Mouse (Mus musculus): ENCODE data around the gene Pdlim1. TPM values are rescaled to one million over a fixed set of nuclear protein-coding genes. Genes with fewer than 3 reads are reported as not detected.
"Not testable (repeated sequence)": the region's sequence is repeated elsewhere in the genome, so short reads cannot be mapped to it uniquely, and the experiment has no call there.

Pdlim1 gene
- polyA plus RNA-seq, 1 experiment from 2014 or later: 151 TPM

DNA sequence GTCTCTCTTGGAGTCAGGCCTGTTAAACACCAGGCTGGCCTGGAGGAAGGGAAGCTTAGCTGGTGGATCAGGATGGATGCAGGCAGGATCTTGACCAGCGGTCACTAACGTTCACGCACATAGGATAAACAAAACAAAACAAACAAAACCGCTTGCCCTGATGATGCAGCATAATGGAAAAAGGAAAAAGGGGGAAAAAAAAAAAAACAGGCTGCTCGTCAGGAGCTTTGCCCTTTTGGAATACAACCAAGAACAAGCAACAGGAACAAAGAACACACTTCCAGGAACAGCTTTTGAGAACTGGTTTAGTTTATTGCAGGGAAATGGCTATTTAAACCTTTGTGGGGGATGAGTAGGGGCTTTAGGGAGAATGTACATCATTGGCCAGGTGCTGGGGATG, 50.8 kb downstream of the Pdlim1 start:
- no peak for ATAC-seq (ENCODE audit: insufficient number of reproducible peaks, low FRiP score, low TSS enrichment, low read depth)
- no peak overlapping the region for H3K4me2 ChIP-seq (replicated peaks)
- no peaks in the 10 kb centered on the region for H3K27me3 ChIP-seq
- no peaks in the 10 kb centered on the region for H3K9me3 ChIP-seq (replicated peaks)
- WGBS: 89% methylated on average over 5 of the region's 5 CpGs
- no peaks in the 10 kb centered on the region for H3K4me1 ChIP-seq
- no peak overlapping the region for H3K4me3 ChIP-seq (replicated peaks)
- H3K9ac ChIP-seq: no peak overlapping the region
- H3K36me3 ChIP-seq: no peaks in the 10 kb centered on the region
- no peak overlapping the region for H3K27ac ChIP-seq (replicated peaks)

DNA sequence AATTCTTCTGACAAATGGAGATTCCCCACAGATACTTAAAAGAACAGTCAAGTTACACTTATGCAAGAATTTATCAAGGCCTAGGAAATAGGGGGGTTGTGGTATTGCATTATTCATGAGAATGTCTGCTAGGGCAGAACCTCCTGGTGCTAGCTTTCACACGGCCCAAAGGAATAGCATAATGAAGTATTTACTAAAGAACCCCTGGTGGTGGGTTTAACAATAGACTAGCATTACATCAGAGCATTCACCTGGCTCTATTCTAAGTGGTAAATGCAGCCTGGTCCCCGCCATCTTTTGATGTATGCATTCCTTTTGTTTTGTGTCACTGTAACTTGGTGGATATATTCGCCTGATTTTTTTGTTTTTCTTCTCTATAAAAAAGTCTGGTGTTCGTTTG, 68.7 kb downstream of the Pdlim1 start:
- not testable (repeated sequence) for H3K27ac ChIP-seq (replicated peaks); H3K4me2 ChIP-seq (replicated peaks); H3K4me3 ChIP-seq (replicated peaks); H3K36me3 ChIP-seq; H3K27me3 ChIP-seq; H3K9ac ChIP-seq; H3K9me3 ChIP-seq (replicated peaks); H3K4me1 ChIP-seq; ATAC-seq (ENCODE audit: insufficient number of reproducible peaks, low FRiP score, low TSS enrichment, low read depth)
- 58% methylated on average over 4 of the region's 4 CpGs for WGBS

DNA sequence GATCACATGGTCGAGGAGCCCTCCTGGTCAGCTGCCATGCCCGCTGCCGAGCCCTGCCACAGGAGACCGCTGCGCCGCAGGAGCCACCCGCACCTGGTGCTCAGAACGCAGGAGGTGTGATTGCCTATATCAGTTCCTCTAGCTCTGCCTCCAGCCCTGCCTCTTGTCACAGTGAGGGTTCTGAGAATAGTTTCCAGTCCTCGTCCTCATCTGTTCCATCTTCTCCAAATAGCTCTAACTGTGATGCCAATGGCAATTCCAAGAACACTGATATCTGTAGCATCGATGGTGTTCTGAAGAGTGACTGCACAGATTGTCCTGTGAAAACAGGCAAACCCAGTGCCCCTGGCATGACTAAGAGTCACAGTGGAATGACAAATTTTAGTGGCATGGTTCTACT, 81.0 kb downstream of the Pdlim1 start:
- Histone ChIP-seq H3K4me3 (replicated peaks) (no peak overlapping the region), H3K4me2 (replicated peaks) (no peak overlapping the region), H3K27me3 (no peaks in the 10 kb centered on the region), H3K9ac (no peak overlapping the region), H3K4me1 (no peaks in the 10 kb centered on the region), H3K36me3 (no peaks in the 10 kb centered on the region), H3K27ac (replicated peaks) (no peak overlapping the region), H3K9me3 (replicated peaks) (no peaks in the 10 kb centered on the region)
- WGBS: 93% methylated on average over 10 of the region's 10 CpGs
- no peak for ATAC-seq (ENCODE audit: insufficient number of reproducible peaks, low FRiP score, low TSS enrichment, low read depth)

DNA sequence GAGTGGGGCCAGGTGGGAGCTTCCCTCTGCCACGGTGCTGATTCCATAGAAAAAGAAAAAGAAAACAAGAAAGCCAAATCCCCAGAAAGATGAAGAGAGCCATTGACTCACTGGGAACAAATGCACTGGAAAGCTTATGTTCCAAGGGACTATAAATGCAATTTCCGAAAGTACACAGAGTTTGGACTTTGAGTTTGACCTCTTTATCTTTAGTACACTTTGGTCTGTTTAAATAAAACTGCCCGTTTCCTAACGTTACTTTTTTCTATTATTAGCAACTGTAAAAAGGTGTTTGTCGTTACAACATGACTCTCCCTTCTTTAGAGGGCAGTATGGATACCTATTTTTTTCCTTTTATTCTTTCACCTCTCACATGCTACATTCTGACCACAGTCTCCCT, 84.5 kb downstream of the Pdlim1 start, which contains the start of gene Cyp2c70:
Cyp2c70 (minus strand) TSS at position 174 of the 400 bp plus-strand sequence.
- Histone ChIP-seq H3K27ac (replicated peaks) (no peak within 1 kb of the TSS), H3K9me3 (replicated peaks) (no peaks in the 10 kb centered on the region), H3K4me3 (replicated peaks) (no peak within 1 kb of the TSS), H3K9ac (no peak within 1 kb of the TSS), H3K36me3 (no peaks in the 10 kb centered on the region), H3K4me1 (no peaks in the 10 kb centered on the region), H3K27me3 (no peaks in the 10 kb centered on the region), H3K4me2 (replicated peaks) (no peak within 1 kb of the TSS)
- WGBS: 76% methylated on average over 5 of the region's 5 CpGs
- no peak for ATAC-seq (ENCODE audit: insufficient number of reproducible peaks, low FRiP score, low TSS enrichment, low read depth)

DNA sequence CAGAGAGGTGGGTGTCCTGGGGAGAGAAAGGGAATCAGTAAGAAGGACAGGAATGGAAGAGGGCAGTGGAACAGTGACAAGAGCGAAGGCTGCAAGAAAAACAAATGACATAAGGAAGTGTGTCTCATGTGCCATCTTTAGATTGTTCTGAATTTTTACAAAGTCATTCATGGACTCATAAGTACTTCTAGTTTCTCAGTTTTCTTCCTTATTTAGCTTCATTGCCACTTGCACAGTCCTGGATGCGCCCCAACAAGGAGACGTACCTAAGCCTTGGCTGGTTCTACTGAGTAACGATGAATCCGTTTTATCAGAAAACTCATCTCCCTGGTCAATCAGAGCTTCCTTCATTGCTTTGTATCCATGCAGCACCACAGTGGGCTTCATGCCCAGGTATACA, 88.0 kb downstream of the Pdlim1 start:
- H3K27ac ChIP-seq (replicated peaks): no peak overlapping the region
- no peak for ATAC-seq (ENCODE audit: insufficient number of reproducible peaks, low FRiP score, low TSS enrichment, low read depth)
- H3K36me3 ChIP-seq: no peaks in the 10 kb centered on the region
- H3K9ac ChIP-seq: no peak overlapping the region
- H3K4me3 ChIP-seq (replicated peaks): no peak overlapping the region
- H3K4me1 ChIP-seq: no peaks in the 10 kb centered on the region
- WGBS: 88% methylated on average over 5 of the region's 5 CpGs
- H3K4me2 ChIP-seq (replicated peaks): no peak overlapping the region
- no peaks in the 10 kb centered on the region for H3K9me3 ChIP-seq (replicated peaks)
- no peaks in the 10 kb centered on the region for H3K27me3 ChIP-seq

DNA sequence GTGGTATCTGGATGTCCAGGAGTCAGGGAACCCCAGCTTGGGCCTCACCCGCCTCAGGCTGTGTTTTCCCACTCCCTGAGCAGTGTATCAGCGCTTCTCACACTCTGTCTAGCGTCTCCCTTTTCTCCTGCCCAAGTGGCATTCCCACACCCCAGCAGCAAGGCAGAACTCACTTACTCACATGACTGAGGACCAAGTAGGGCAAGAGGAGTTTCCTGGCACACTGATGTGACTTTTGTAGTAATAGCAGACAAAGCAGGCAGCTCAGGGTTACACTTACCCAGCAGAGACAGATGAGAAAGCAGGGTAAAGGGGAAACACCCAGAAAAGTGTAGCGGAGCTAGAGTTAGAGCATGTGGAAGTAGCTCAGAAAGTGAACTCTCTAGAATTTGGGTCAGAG, 93.3 kb downstream of the Pdlim1 start:
- Histone ChIP-seq H3K4me2 (replicated peaks) (no peak overlapping the region), H3K27me3 (no peaks in the 10 kb centered on the region), H3K4me1 (no peaks in the 10 kb centered on the region), H3K36me3 (no peaks in the 10 kb centered on the region), H3K9me3 (replicated peaks) (no peaks in the 10 kb centered on the region), H3K4me3 (replicated peaks) (no peak overlapping the region), H3K27ac (replicated peaks) (no peak overlapping the region), H3K9ac (no peak overlapping the region)
- ATAC-seq (ENCODE audit: insufficient number of reproducible peaks, low FRiP score, low TSS enrichment, low read depth): no peak
- WGBS: 63% methylated on average over 4 of the region's 4 CpGs

Other genes with a start within 250 kb of the Pdlim1 start
- not detected in 2 replicates for gene Cyp2c54, start 198.0 kb downstream of the Pdlim1 start, polyA plus RNA-seq (2015; fragmentation: Nextera tagmentation; extraction: Ambion mirVana)
- not detected in 2 replicates for gene Cyp2c50, start 182.2 kb downstream of the Pdlim1 start, polyA plus RNA-seq (2015; fragmentation: Nextera tagmentation; extraction: Ambion mirVana)
- gene Cyp2c70, start 84.5 kb downstream of the Pdlim1 start, polyA plus RNA-seq (2015; fragmentation: Nextera tagmentation; extraction: Ambion mirVana): not detected in 2 replicates
- gene Sorbs1, start 241.9 kb upstream of the Pdlim1 start, polyA plus RNA-seq (2015; fragmentation: Nextera tagmentation; extraction: Ambion mirVana): 54.0 and 55.6 TPM in 2 replicates

Data from embryonic facial prominence, embryonic 15.5 days (tissue).